Mouse (Mus musculus): ENCODE data around the gene Arl11.

Gene Arl11

DNA sequence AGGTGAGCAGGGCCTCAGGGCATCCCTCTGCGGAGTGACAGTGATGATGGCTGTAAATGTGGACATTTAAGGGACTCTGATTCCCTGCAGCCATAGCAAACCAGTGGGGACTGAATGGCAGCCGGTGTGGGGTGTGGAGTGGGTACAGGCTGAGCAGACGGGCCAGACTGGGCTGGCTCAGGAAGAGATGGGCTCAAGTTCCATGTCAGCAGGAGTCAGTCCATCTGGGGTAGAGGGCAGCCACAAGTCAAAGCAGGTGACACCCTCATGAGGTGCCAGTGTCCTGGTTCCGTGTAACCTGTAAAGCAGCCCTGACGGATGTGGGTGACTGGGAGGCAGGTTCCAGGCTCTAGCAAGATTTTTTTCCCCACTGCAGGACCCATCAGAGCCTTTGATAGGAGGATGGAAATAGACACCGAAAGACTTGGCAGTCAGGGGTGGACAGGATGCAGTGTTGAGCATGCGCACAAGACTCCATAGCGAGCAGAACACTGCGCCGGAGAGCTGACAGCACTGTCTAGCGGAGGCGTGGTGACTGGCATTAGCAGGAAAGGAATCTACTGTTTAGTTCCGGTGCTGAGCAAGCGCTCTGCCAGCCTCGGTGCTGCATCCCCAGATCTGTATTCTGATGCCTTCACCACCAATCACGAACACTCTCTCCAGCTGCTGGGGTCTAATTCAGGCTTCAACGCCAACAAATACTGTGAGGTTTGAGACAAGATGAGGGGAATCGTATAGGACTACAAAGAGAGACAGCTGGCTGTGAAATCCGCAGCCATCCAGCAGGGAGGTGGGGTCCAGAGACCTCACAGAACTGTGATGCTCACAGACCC is 18.3 kb downstream of the Arl11 start:
- peak; percentile 50 to 55 for DNase-seq

DNA sequence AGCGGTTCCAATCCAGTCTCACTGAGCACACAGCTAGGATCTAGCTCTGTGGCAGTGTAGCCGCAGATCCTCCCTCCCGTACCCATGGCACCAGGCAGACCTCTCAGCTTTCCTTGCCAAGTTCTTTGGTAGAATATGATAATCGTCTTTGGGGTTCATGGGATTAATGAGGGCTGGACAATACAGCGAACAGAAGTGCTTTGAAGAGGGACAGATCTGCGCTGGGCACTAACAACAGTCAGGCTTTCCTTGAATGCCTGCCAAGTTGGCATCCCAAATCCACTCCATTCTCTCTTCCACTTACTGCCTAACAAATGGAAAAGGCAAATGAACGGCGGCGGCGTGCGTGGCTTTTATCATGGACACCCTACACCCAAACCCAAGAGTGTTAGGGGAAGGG is 21.0 kb downstream of the Arl11 start:
- DNase-seq: no peak

DNA sequence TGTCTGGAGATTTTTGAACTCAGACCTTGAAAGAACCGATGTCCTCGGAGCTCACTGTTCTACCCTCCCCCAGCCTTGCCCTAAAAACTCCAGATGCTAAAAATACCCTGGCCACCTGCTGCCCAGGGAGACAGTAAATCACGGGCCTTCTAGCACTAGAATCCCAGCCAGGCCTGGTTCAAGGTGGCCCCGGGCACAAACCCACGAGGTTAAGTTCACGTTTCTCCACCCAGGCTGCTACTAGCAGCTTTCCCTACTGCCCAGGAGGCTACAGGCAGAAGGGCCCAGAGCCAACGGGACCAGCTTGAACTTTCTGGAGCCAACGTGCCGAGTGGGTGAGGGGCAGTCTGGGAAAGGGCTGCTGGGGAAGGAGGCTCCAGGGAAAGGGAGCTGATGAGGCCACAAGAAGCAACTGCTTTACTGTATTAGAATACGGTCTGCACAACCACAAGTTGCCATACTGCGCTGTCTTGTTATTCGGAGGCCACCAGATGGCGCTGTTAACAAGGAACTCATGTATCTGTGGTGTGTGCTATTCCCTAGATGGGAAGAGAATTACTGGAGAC is 21.5 kb downstream of the Arl11 start:
- DNase-seq: peak; percentile 81 to 82

DNA sequence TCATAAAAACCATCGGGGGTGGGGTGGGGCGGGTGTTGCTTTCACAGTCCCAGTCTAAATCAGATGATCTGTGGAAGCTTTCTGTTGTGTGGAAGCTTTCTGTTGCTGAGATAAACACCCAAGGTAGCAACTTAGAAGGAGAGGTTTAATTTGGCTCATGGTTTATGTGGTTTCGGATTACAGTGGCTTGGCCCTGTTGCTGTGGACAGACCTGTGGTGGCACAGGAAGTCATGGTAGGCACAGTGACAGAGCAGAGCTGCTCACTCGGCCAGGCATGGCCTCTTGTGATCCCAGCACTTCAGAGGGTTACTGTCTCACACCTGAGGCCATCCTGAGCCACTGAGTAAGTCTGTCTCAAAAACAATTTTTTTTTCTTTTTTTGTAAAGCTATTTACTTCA is 29.8 kb downstream of the Arl11 start:
- no peak for DNase-seq

DNA sequence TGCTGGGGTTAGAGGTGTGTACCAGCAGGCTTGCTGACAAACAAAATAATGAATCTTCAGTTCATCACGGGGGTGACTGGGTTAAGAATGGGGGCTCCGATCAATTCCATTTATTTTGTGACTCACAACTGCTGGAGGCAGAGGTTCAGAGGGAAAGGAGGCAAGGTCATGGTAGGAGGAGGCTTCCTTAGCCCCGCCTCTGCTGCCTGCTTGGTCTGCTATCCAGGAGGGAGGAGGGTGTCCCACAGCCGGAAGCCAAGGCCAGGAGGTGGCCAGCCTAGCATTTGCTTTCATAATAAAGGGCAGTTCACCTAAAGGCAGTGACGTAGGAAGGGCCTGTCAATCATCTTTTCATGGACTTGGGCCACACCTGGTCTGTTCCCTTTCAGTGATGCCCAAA is 35.0 kb downstream of the Arl11 start:
- no peak for DNase-seq

DNA sequence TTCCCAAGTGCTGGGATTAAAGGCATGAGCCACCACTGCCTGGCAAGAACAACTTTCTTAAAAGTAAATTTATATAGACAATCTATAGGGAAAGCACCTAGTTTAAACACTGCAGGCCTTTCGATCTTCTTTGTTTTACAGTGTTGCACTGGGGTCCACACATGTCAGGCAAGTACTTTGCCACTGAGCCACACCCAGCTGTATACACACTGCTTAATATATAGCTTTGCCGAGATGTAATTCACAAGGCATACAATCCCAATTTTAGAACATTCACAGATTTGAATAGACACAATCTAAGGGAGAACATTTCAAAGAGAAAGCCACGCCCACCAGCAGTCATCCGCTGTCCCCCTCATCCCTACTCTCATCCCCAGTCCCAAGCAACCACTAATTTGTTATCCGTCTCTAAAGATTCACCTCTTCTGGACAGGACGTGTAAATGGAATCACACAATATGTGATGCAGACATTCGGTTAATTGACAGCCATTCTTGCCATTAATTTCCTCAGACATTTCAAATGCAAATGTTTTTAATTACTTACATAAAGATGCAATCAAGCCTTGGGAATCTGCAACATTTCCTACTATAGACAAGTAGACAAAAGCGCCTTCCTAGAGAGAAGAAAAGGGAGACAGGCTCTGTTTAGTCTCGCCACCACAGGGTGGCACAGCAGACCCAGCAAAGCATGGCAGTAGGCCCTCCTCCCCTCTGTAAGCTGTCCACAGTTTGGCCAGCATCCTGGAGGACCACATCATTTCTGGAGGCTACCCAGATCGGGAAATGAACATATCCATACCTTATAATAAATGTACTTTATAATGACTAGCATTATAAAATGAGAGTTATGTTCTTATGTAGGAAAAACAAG is 37.5 kb downstream of the Arl11 start:
- DNase-seq: no peak

DNA sequence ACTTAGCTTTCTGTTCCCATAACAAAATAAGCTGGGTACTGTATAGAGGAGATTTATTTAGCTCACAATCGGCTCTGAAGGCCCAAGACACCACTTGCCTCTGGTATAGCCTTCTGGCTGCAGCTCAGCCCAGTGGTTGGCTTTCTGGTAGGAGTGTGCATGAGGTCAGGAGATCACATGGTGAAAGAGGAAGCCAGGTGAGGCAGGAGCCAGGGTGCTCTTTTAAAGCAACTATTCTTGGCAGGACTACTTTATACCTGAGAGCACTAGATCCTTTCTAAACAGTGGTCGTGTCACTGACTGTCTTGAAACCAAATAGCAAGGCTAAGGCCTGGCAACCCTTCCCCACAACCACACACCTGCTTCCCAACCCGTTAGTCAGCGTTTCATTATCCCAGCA is 40.3 kb downstream of the Arl11 start:
- no peak for DNase-seq

DNA sequence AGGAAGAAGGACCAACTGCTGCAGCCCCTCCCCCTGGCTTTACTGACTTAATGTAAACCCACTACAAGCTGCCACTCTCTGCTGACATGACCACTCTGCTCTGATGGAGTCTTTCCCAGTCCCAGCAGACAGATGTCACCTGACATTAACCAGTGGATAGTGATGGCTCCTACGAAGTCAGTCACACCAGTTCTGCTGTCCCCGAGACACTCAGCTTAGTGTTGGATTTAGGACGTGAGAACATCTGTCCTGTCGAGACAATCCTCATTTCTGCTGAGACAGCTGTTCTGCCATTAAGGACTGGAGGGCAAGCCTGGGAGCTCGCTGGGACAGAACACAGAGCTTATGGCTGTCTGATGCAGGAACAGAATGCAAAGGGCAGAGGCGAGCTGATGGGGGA is 41.3 kb downstream of the Arl11 start:
- no peak for DNase-seq

DNA sequence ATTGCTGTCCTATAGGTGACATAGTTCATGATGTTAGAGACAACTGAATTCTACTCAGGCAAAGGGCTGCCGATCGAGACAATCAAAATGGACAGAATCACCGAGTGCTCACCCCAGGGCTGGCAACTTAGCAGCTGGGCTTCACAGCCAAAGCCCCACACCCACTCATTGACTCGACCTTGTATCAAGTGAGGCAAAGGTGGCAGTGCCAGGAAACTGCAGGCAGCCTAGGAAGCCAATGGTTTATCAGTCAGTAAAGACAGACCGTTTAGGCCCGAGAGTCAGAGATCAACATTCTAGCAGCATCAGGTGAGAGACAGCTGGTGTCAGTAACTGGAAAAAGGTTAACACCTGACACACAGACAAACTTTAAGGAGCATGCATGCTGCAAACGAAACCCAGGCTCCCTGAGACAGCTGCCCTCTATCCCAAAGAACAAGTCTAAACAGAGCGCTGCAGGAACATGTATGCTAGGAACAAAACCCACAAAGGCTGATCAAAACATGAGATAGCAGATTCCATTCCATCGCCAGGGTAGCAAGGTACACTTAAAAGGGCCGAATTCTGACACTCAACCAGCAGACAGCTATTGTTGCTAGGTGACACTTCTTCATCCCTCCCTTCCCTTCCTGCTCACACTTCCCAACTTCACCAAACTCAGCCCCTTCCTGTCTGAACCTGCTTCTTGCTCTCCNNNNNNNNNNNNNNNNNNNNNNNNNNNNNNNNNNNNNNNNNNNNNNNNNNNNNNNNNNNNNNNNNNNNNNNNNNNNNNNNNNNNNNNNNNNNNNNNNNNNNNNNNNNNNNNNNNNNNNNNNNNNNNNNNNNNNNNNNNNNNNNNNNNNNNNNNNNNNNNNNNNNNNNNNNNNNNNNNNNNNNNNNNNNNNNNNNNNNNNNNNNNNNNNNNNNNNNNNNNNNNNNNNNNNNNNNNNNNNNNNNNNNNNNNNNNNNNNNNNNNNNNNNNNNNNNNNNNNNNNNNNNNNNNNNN is 45.0 kb downstream of the Arl11 start:
- DNase-seq: no peak

DNA sequence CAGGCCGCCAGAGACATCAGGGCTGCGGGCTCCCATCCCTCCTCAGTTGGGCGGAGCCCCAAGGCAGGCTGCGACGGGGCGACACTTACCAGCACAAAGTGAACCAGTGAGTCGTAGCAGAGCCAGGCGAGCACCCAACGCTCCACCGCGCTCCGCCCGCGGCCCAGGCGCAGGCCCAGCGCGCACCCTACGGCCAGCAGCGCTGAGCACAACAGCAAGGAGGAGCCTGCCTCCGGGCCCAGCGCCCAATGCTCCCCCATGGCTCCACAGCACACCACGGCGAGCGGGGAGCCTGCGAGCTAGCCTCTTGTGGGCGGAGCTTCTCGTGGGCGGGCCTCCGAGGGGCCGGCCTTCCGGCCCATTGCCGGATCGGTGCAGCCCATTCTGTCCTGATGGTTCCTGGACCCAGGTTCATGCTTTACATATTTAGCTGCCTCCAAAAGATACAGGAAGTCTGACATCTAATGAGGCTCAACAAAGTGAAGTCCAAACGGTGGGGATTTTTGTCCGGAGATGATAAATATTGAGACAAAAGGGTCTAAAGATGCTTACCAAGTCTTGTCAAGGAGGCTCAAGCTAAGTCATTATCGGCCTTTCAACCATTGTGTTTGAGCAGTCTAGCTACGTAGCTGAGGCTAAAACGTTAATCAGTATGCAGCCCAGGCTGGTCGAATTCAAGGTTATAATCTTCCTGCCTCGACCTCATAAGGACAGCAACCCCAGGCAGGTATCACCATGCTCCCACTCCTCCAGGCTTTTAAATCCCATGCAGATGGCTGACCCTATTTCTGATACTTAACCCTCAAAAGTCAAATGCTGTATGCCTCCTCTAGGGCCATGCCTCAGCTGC is 50.8 kb downstream of the Arl11 start, which contains the start of gene Ebpl:
Gene Ebpl, minus strand, starts transcription at position 309 of the 850 bp plus-strand sequence.
- DNase-seq: peak; percentile 90 to 91

DNA sequence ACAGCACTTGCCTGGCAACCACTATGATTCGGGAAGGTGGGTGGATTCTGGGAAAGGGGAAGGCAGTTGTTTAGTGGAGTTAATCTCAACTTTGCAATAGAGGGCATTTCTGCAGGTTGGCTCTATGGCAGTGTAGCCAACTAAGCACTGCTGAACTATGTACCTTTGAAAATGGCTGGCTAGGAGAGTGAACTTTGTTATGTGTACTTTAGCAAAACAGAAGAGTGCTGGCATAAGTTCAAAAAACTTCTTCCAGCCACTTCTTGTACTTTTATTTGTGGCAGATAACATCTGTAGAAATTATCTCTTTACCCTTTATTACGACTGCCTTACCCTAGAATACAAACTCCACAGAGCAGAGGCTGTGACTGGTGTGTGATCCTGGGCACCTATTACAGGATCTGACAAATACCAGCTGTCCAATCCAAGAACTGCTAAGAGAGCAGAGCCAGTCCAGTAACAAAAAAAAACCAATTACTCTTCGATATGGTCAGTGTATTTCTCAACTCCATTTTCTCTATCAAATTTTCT is 51.5 kb downstream of the Arl11 start:
- DNase-seq: no peak

Measured in B cell, adult 2 months (primary cell).